Mouse (Mus musculus): Measurements from ENCODE around the gene Tenm4. TPM values are rescaled to one million over a fixed set of nuclear protein-coding genes. Genes with fewer than 3 reads are reported as not detected.

The Tenm4 gene
- polyA plus RNA-seq, 1 experiment from 2014 or later = 52.7 TPM

GRCm38 (mm10) chr7:96785808-96786207 is 614.8 kb downstream of the Tenm4 start:
- no peaks in the 10 kb centered on the region for H3K27me3 ChIP-seq (replicated peaks)
- no peak overlapping the region for H3K4me3 ChIP-seq
- no peak overlapping the region for H3K9ac ChIP-seq
- H3K4me2 ChIP-seq = no peak overlapping the region
- peak; percentile 64; the same call in 1 of the 2 replicates for ATAC-seq (replicated peaks)
- H3K9me3 ChIP-seq = no peaks in the 10 kb centered on the region
- no peaks in the 10 kb centered on the region for H3K36me3 ChIP-seq (replicated peaks)
- WGBS = 33% methylated on average over 9 of the region's 9 CpGs
- peak overlapping the region; percentile 47; the same call in 1 of the 2 replicates for H3K27ac ChIP-seq
- H3K4me1 ChIP-seq = peaks cover 12% of the 10 kb centered on the region; the same call in 1 of the 2 replicates

GRCm38 (mm10) chr7:96786262-96787044 is 615.4 kb downstream of the Tenm4 start:
- Histone ChIP-seq H3K4me1 (peaks cover 12% of the 10 kb centered on the region; the same call in 1 of the 2 replicates), H3K27ac (peak overlapping the region; percentile 47), H3K9me3 (no peaks in the 10 kb centered on the region), H3K4me3 (no peak overlapping the region), H3K36me3 (replicated peaks) (no peaks in the 10 kb centered on the region), H3K27me3 (replicated peaks) (no peaks in the 10 kb centered on the region), H3K4me2 (no peak overlapping the region), H3K9ac (no peak overlapping the region)
- peak; percentile 28; the same call in 1 of the 2 replicates for ATAC-seq (replicated peaks)
- WGBS = 69% methylated on average over 5 of the region's 5 CpGs

GRCm38 (mm10) chr7:96788135-96788534 is 617.1 kb downstream of the Tenm4 start:
- Histone ChIP-seq H3K36me3 (replicated peaks) (no peaks in the 10 kb centered on the region), H3K27me3 (replicated peaks) (no peaks in the 10 kb centered on the region), H3K27ac (no peak overlapping the region), H3K4me1 (peaks cover 12% of the 10 kb centered on the region; the same call in 1 of the 2 replicates), H3K4me2 (no peak overlapping the region), H3K9me3 (no peaks in the 10 kb centered on the region), H3K4me3 (no peak overlapping the region), H3K9ac (no peak overlapping the region)
- WGBS = 69% methylated on average over 4 of the region's 4 CpGs
- ATAC-seq (replicated peaks) = no peak

- WGBS = 96% methylated on average over 2 of the region's 2 CpGs
These were observed 619.3 kb downstream of the Tenm4 start for GRCm38 (mm10) chr7:96790326-96790725.

GRCm38 (mm10) chr7:96792456-96793229 is 621.6 kb downstream of the Tenm4 start:
- H3K4me1 ChIP-seq = peaks cover 18% of the 10 kb centered on the region
- 71% methylated on average over 8 of the region's 8 CpGs for WGBS
- no peaks in the 10 kb centered on the region for H3K36me3 ChIP-seq (replicated peaks)
- no peak overlapping the region for H3K4me3 ChIP-seq
- no peak for ATAC-seq (replicated peaks)
- no peak overlapping the region for H3K4me2 ChIP-seq
- no peaks in the 10 kb centered on the region for H3K9me3 ChIP-seq
- H3K27me3 ChIP-seq (replicated peaks) = no peaks in the 10 kb centered on the region
- H3K9ac ChIP-seq = no peak overlapping the region
- H3K27ac ChIP-seq = no peak overlapping the region

More at GRCm38 (mm10) chr7:96790326-96790725, 619.3 kb downstream of the Tenm4 start:
- Histone ChIP-seq H3K4me2 (no peak overlapping the region), H3K4me3 (no peak overlapping the region), H3K27me3 (replicated peaks) (no peaks in the 10 kb centered on the region), H3K27ac (no peak overlapping the region), H3K36me3 (replicated peaks) (no peaks in the 10 kb centered on the region), H3K9ac (no peak overlapping the region), H3K9me3 (no peaks in the 10 kb centered on the region), H3K4me1 (peaks cover 12% of the 10 kb centered on the region; the same call in 1 of the 2 replicates)
- ATAC-seq (replicated peaks) = no peak

GRCm38 (mm10) chr7:96796033-96796741 is 625.1 kb downstream of the Tenm4 start:
- ATAC-seq (replicated peaks) = peak; percentile 85
- Histone ChIP-seq H3K4me3 (no peak overlapping the region), H3K27ac (peak overlapping the region; percentile 76), H3K4me2 (no peak overlapping the region), H3K27me3 (replicated peaks) (no peaks in the 10 kb centered on the region), H3K9ac (no peak overlapping the region), H3K4me1 (peaks cover 28% of the 10 kb centered on the region), H3K36me3 (replicated peaks) (no peaks in the 10 kb centered on the region), H3K9me3 (no peaks in the 10 kb centered on the region)
- 25% methylated on average over 9 of the region's 9 CpGs for WGBS

GRCm38 (mm10) chr7:96796788-96797485 is 625.9 kb downstream of the Tenm4 start:
- Histone ChIP-seq H3K9me3 (no peaks in the 10 kb centered on the region), H3K27ac (peak overlapping the region; percentile 76), H3K9ac (no peak overlapping the region), H3K4me3 (no peak overlapping the region), H3K4me1 (peaks cover 28% of the 10 kb centered on the region), H3K4me2 (peak overlapping the region; percentile 30), H3K36me3 (replicated peaks) (no peaks in the 10 kb centered on the region), H3K27me3 (replicated peaks) (no peaks in the 10 kb centered on the region)
- peak; percentile 83 for ATAC-seq (replicated peaks)
- WGBS = 16% methylated on average over 20 of the region's 20 CpGs

- Histone ChIP-seq H3K36me3 (replicated peaks) (no peaks in the 10 kb centered on the region), H3K9ac (no peak overlapping the region), H3K4me3 (no peak overlapping the region), H3K27ac (peak overlapping the region; percentile 76), H3K4me1 (peaks cover 28% of the 10 kb centered on the region), H3K27me3 (replicated peaks) (no peaks in the 10 kb centered on the region), H3K9me3 (no peaks in the 10 kb centered on the region), H3K4me2 (peak overlapping the region; percentile 30; the same call in 1 of the 2 replicates)
- peak; percentile 2; the same call in 1 of the 2 replicates for ATAC-seq (replicated peaks)
- WGBS = 38% methylated on average over 13 of the region's 13 CpGs
These were observed 626.8 kb downstream of the Tenm4 start for GRCm38 (mm10) chr7:96797716-96798332.

- no peaks in the 10 kb centered on the region for H3K27me3 ChIP-seq (replicated peaks)
- no peaks in the 10 kb centered on the region for H3K9me3 ChIP-seq
- H3K36me3 ChIP-seq (replicated peaks) = no peaks in the 10 kb centered on the region
- no peak for ATAC-seq (replicated peaks)
- no peak overlapping the region for H3K4me2 ChIP-seq
- no peak overlapping the region for H3K4me3 ChIP-seq
- no peak overlapping the region for H3K9ac ChIP-seq
- H3K27ac ChIP-seq = no peak overlapping the region
- 19% methylated on average over 5 of the region's 5 CpGs for whole genome bisulfite sequencing
- H3K4me1 ChIP-seq = peaks cover 28% of the 10 kb centered on the region
These were observed 628.8 kb downstream of the Tenm4 start for GRCm38 (mm10) chr7:96799816-96800215.

- Histone ChIP-seq H3K4me2 (no peak overlapping the region), H3K9ac (no peak overlapping the region), H3K4me1 (peaks cover 23% of the 10 kb centered on the region), H3K9me3 (no peaks in the 10 kb centered on the region), H3K36me3 (replicated peaks) (no peaks in the 10 kb centered on the region), H3K4me3 (no peak overlapping the region), H3K27me3 (replicated peaks) (no peaks in the 10 kb centered on the region), H3K27ac (no peak overlapping the region)
- 78% methylated on average over 9 of the region's 9 CpGs for WGBS
- ATAC-seq (replicated peaks) = no peak
These were observed 630.3 kb downstream of the Tenm4 start for GRCm38 (mm10) chr7:96801368-96801767.

GRCm38 (mm10) chr7:96802216-96802615 is 631.2 kb downstream of the Tenm4 start:
- no peak overlapping the region for H3K4me2 ChIP-seq
- no peaks in the 10 kb centered on the region for H3K9me3 ChIP-seq
- ATAC-seq (replicated peaks) = no peak
- peaks cover 19% of the 10 kb centered on the region for H3K4me1 ChIP-seq
- H3K27ac ChIP-seq = no peak overlapping the region
- H3K27me3 ChIP-seq (replicated peaks) = no peaks in the 10 kb centered on the region
- no peak overlapping the region for H3K4me3 ChIP-seq
- H3K9ac ChIP-seq = no peak overlapping the region
- 84% methylated on average over 3 of the region's 3 CpGs for WGBS
- no peaks in the 10 kb centered on the region for H3K36me3 ChIP-seq (replicated peaks)

Data from midbrain, embryonic 15.5 days (tissue).